Mouse (Mus musculus) heart, adult 2 months (tissue): ENCODE data around the gene Agpat2.

ENCODE experiments used
- CTCF ChIP-seq: fragments of 200-600 bp; IDR thresholded peaks from 2 replicates; pipeline ENCODE4 v1.8.1; 2022; ENCODE audit warnings: antibody characterized with exemption, mild to moderate bottlenecking, moderate library complexity
- EP300 ChIP-seq: fragments of 200-500 bp; IDR thresholded peaks from 2 replicates; pipeline ENCODE4 v1.6.1; 2011; ENCODE audit warnings: low read depth, low read length, control low read depth; ENCODE audit not compliant: insufficient read depth

GRCm38 (mm10) chr2:26598462-26598861 lies 5.8 kb downstream of the Agpat2 start:
- TF ChIP-seq EP300: no peak
- no peak for TF ChIP-seq CTCF
